Mouse (Mus musculus): ENCODE results near the gene Fcgrt.
"Not testable (repeated sequence)": the region's sequence is repeated elsewhere in the genome, so short reads cannot be mapped to it uniquely, and the experiment has no call there.

Gene Fcgrt

DNA sequence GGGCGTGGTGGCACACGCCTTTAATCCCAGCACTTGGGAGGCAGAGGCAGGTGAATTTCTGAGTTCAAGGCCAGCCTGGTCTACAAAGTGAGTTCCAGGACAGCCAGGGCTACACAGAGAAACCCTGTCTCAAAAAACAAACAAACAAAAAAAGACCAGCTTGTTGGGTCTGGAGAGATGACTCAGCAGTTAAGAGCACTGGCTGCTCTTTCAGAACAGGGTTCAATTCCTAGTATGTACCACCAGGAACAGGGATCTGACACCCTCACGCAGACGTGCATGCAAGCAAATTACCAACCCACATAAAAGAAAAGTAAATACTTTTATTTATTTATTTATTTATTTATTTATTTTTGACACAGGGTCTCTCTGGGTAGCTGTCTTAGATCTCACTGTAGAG is 6.4 kb upstream of the Fcgrt start:
- DNase-seq, result not testable (repeated sequence)

DNA sequence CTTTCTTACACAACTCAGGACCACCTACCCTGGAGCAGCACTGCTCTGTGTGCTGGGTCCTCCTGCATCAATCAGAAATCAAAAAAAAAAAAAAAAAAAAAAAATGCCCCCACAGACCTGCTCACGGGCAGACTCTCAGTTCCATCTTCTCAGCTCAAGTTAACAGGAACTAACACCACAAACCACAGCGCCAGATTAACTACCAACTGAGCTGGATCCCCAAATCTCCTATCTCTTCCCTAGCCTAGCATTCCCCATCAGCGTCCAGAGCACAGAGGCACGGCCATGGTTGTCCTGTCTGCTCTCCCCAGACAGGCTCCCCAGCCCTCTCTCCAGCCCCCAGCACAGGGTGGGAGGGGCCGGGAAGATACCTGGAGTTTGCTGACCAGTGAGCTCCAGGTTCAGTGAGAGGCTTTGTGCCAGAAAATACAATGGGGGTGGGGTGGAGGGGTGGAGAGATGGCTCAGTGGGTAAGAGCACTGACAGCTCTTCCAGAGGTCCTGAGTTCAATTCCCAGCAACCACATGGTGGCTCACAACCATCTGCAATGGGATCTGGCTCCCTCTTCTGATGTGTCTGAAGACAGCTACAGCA is 3.5 kb upstream of the Fcgrt start:
- no peak for DNase-seq

DNA sequence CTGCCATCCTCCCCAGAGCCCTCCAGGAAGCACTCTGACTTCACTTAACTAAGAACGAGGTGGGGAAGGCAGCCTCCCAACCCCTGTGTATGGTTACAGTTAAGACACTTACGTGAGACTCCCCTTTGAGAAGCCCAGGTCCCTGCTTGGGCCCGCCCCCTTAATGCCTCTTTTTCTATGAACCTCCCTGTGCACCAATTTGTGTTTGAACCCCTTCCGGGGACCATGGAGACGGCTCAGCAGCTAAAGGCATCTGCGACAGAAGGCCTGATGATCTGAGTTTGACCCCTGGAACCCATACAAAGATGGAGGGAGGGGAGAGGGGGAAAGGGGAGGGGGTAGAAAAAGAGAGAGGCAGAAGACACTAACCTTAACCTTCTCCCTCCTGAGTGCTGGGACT is 2.8 kb upstream of the Fcgrt start:
- no peak for DNase-seq

GRCm38 (mm10) chr7:45105491-45105890 is 1.8 kb upstream of the Fcgrt start:
- no peak for DNase-seq

DNA sequence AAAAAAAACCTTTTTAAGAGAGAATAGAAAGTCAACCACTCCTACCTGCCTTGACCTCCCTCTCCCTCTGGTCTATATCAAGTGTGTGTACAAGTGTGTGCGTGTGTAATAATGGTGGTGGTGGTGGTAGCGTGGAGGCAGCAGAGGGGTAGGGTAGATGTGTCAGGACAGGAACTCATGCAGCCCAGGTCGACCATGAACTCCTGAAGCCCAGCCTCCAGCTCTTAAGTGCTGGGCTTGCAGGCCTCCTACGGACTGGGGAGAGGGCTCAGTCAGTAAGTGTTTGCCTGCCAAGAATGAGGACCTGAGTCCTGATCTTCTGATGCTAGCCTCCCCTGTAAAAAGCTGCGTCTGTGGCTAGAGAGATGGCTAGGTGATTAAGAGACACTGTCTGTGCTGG is 1.3 kb upstream of the Fcgrt start:
- no peak for DNase-seq

DNA sequence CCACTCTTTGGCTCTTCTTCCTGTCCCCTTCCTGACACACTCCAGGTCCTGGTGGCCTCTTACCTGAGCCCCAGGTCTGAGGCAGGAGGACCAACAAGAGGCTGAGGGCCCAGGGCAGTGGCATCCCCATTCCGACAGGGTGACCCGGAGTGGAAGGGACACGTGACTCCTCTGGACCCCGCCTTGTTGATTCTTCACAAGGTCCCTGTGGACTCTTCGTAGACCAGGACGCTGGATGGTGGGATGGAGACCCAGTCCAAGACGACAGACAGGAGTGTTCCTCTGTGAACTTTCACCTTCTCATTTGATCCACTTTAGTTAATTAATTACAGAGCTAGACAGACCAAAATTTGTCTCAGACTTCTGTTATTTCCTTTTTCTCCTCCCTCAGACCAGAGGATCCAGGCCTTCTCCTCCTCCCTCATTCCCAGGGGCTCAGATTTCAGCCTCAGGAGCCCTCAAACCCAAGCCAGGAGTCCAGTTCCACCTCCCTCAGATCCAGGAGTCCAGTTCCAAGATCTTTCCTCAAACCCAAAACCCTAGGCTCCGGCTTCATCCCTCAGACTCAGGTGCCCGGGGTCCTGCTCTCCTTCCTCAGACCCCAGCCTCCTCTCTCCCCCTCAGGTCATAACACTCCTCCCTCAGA is 588 bp downstream of the Fcgrt start:
- no peak for DNase-seq

DNA sequence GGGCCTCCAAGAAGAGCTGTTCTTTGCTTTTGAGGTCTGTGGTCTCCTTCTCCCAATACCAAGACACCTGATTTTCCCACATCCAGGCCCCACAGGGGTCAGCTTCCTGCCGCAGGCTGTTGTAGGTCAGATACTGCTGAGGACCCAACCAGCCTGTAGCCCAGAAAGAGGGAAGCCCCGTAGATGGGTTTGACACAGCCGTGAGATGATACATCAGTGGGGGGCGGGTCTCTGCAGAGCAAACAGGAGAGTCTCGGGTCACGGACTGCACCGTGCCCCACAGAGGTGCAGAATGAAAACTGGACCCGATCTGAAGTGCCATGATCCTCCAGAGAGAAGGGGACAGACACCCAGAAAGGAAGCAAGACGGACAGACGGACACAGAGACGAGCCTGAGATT is 1.2 kb downstream of the Fcgrt start:
- DNase-seq, result no peak

DNA sequence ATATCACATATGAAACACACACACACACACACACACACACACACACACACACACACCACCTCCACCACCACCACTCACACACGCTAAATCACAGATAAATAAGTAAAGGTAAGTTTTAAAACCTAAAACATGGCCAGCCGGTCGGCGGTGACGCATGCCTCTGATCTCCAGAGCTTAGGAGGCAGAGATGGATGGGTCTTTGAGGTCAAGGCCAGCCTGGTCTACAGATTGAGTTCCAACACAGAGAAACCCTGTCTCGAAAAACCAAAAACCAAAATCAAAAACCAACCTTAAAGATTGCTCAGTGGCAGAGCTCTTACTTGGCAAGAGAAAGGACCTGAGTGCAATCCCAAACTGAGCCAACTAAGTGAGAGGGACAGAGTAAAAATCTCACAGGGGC is 3.6 kb downstream of the Fcgrt start:
- DNase-seq, result no peak

GRCm38 (mm10) chr7:45098541-45099240 is 5.0 kb downstream of the Fcgrt start:
- DNase-seq, result no peak

GRCm38 (mm10) chr7:45097479-45097878 is 6.2 kb downstream of the Fcgrt start:
- DNase-seq, result no peak

GRCm38 (mm10) chr7:45095965-45096364 is 7.7 kb downstream of the Fcgrt start:
- DNase-seq, result not testable (repeated sequence)

- no peak for DNase-seq
Observed at GRCm38 (mm10) chr7:45095367-45095766, 8.3 kb downstream of the Fcgrt start.

DNA sequence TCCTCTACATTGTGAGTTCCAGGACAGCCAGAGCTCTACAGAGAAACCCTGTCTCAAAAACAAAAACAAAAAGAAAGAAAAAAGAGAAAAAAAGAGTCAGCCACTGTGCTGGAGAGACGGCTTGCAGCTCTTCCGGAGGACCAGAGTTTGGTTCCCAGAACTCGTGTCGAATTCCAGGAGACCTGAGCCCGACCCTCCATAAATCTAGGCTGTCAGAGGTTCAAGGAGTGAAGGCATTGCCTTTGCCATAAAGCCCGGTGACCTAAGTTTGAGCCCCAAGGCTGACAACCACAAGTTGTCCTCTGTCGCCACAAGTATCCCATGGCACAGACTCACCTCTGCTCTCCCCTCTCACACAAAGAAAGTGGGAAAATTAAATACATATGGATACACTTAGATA is 9.5 kb downstream of the Fcgrt start:
- no peak for DNase-seq

GRCm38 (mm10) chr7:45093516-45093905 is 10.1 kb downstream of the Fcgrt start:
- no peak for DNase-seq

DNA sequence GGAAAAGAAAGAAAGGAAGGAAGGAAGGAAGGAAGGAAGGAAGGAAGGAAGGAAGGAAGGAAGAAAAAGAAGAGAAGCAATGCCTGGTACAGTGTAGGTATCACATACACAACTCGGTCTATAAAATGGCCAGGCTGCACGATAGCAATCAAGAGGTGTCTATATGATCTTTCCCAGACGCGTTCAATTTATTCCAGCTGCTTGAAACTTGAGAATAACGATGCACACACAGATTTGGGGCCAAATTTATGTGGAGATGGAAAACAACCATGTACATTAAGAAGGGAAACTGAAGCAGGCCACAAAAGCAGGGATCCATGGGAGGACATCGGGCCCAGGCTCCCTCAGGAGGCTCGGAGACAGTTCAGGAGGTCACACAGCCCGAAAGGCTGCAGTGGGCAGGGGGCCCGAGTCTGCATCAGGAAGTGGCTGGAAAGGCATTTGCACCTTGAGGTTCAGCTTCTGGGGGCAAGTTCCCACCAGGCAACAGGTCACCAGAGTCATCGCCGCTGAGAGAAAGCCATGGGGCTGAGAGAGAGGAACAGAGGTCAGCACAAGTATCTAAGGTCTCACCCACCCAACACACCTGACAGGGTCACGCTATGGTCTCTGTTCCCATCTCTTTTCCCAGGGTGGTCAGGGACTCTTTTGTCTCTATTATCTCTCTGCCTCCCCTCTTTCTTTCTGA is 10.7 kb downstream of the Fcgrt start:
- no peak for DNase-seq

DNA sequence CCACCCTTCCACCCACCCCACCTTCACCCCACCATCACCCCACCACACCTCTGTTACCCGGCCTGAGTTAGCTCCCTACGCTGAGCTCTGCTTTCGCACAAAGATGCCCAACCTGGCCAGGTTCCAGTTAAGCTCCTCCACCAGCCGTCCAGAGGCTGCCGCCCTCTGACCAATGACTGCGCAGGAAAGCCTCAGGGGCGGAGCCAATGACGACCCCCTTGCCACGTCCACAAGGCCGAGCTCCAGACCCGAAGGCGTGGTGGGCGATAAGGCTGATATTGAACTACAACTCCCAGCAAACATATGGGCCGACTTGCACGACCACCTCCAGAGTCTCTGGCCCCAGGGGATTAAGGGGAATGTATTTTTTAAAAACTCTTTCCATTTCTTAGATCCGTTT is 11.6 kb downstream of the Fcgrt start, which contains the start of gene Rcn3:
Gene Rcn3, minus strand, starts transcription at position 174 of the 400 bp plus-strand sequence.
- no peak for DNase-seq

GRCm38 (mm10) chr7:45091001-45091990 is 12.4 kb downstream of the Fcgrt start:
- DNase-seq, result no peak

DNA sequence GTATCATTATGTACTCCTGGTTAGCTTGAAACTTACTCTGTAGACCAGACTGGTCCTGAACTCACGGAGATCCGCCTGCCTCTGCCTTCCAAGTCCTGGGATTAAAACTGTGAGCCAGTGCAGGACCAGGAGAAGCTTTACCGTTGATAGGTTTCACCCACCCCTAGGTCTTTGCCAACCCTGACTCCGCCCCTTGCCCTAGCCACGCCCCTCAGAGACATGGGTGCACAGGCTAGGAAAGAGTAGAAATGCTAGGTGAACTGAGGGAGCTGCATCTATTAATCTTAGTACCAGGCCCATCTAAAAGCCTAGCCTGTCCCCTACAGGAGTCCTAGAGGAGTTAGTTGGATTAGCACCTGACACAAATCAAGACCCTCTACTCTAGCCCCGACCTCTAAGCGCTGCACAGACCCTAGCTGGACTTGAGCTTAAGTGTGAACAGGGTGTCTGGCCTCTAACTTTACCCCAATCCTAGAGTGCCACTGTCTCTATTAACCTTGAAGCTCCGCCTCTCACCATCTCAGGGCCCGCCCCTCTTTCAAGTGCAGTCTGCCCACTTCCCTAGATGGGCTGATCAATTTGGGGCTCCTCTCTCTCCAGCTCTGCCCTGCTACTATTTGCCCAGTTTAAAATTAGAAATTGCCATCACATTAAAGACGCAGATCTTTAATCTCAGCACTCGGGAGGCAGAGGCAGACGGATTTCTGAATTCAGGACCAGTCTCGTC is 13.2 kb downstream of the Fcgrt start:
- DNase-seq, result no peak

GRCm38 (mm10) chr7:45088597-45088996 is 15.1 kb downstream of the Fcgrt start:
- no peak for DNase-seq

DNA sequence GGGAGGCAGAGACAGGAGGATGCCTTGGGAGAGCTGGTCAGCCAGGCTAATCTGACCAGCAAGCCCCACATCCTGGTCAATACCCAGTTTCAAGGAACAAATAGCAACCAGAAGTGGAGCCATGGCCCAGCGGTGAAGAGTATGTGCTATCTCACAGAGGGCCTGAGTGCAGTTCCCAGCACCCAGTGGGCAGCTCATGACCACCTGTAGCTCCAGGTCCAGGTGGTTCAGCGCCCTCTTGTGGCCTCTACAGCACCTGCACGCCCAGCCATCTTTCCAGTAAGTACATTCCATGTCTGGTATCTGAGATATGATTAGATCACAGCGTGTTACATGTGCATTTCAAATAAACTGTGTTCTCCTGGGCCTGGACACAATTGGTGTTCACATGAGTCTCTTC is 17.6 kb downstream of the Fcgrt start:
- DNase-seq, result no peak

- DNase-seq, result no peak
Observed at GRCm38 (mm10) chr7:45083300-45083890, 20.3 kb downstream of the Fcgrt start.

Measured in thymus, adult 18-20 months (tissue).